Mouse (Mus musculus) MEL (cell line): ENCODE results near the gene Plk2. TPM values are rescaled to one million over a fixed set of nuclear protein-coding genes. Genes with fewer than 3 reads are reported as not detected.

Experiments
- DNase-seq: peaks from one replicate; pipeline ENCODE4 v3.0.0; 2011; ENCODE audit warnings: low read depth, low spot score
- H3K27ac ChIP-seq: 2 replicates; pipeline ENCODE4 v1.5.1; 2012; ENCODE audit warnings: low read depth, mild to moderate bottlenecking, control low read depth, low read length, moderate library complexity; ENCODE audit not compliant: control insufficient read depth
- H3K27me3 ChIP-seq, 2 experiments: fragments of 150-350 bp in 1 of 2; sonication (generic) in 1 of 2; 2 replicates each; pipeline ENCODE4 v1.6.1; 2012; ENCODE audit warnings: low read length in 2 of 2, mild to moderate bottlenecking in 2 of 2, improper control_type of control experiment in 1 of 2, moderate library complexity in 1 of 2; ENCODE audit not compliant: insufficient read depth in 2 of 2, control insufficient read depth in 1 of 2
- H3K36me3 ChIP-seq, 2 experiments: 2 replicates each; pipeline ENCODE4 v1.6.1; 2012 to 2014; ENCODE audit warnings: low read length in 2 of 2, improper control_type of control experiment in 1 of 2, inconsistent platforms in 1 of 2, mild to moderate bottlenecking in 1 of 2; ENCODE audit not compliant: insufficient read depth in 2 of 2, control insufficient read depth in 1 of 2
- H3K4me1 ChIP-seq, 2 experiments: fragments of 150-350 bp in 1 of 2; sonication (generic) in 1 of 2; 2 replicates each; pipeline ENCODE4 v1.6.1; 2012; ENCODE audit warnings: low read length in 2 of 2, improper control_type of control experiment in 1 of 2, mild to moderate bottlenecking in 1 of 2; ENCODE audit not compliant: insufficient read depth in 2 of 2, control insufficient read depth in 1 of 2
- H3K4me3 ChIP-seq, 2 experiments: fragments of 150-350 bp in 1 of 2; sonication (generic) in 1 of 2; 2 replicates each; pipeline ENCODE4 v1.5.1; 2012; ENCODE audit warnings: low read depth in 2 of 2, low read length in 2 of 2, mild to moderate bottlenecking in 2 of 2, moderate library complexity in 2 of 2, control low read depth in 1 of 2, improper control_type of control experiment in 1 of 2; ENCODE audit not compliant: control insufficient read depth in 1 of 2, insufficient read depth in 1 of 2
- H3K79me2 ChIP-seq: 2 replicates; pipeline ENCODE4 v1.6.1; 2012; ENCODE audit warnings: mild to moderate bottlenecking, low read length, moderate library complexity; ENCODE audit not compliant: control insufficient read depth, poor library complexity, insufficient read depth
- H3K9ac ChIP-seq: 2 replicates; pipeline ENCODE4 v1.6.1; 2012; ENCODE audit warnings: low read depth, mild to moderate bottlenecking, control low read depth, low read length, moderate library complexity; ENCODE audit not compliant: control insufficient read depth, poor library complexity, severe bottlenecking
- H3K9me3 ChIP-seq: fragments of 150-350 bp; sonication (generic); replicated peaks from 2 replicates; pipeline ENCODE4 v1.6.1; 2012; ENCODE audit warnings: mild to moderate bottlenecking, low read length, improper control_type of control experiment, moderate library complexity; ENCODE audit not compliant: insufficient read depth
- GABPA ChIP-seq: IDR thresholded peaks from 2 replicates; pipeline ENCODE4 v1.6.1; 2012; ENCODE audit warnings: low read depth, mild to moderate bottlenecking, inconsistent platforms, low read length, improper control_type of control experiment, moderate library complexity
- GATA1 ChIP-seq: IDR thresholded peaks from 2 replicates; pipeline ENCODE4 v1.6.1; 2011; ENCODE audit warnings: low read depth, low read length, improper control_type of control experiment
- HCFC1 ChIP-seq: IDR thresholded peaks from 2 replicates; pipeline ENCODE4 v1.6.1; 2012; ENCODE audit warnings: low read depth, mild to moderate bottlenecking, inconsistent platforms, low read length, improper control_type of control experiment, moderate library complexity
- JUND ChIP-seq: IDR thresholded peaks from 2 replicates; pipeline ENCODE4 v1.6.1; 2011; ENCODE audit warnings: low read depth, mild to moderate bottlenecking, improper control_type of control experiment, low read length
- MAFK ChIP-seq: IDR thresholded peaks from 2 replicates; pipeline ENCODE4 v1.6.1; 2011; ENCODE audit warnings: low read depth, mild to moderate bottlenecking, low read length, improper control_type of control experiment, borderline replicate concordance
- MAZ ChIP-seq: IDR thresholded peaks from 2 replicates; pipeline ENCODE4 v1.6.1; 2012; ENCODE audit warnings: low read depth, mild to moderate bottlenecking, inconsistent platforms, low read length, improper control_type of control experiment
- MXI1 ChIP-seq: IDR thresholded peaks from 2 replicates; pipeline ENCODE4 v1.6.1; 2011; ENCODE audit warnings: mild to moderate bottlenecking, low read depth, low read length, improper control_type of control experiment
- MYB ChIP-seq: IDR thresholded peaks from 2 replicates; pipeline ENCODE4 v1.6.1; 2011; ENCODE audit warnings: mild to moderate bottlenecking, low read depth, low read length, improper control_type of control experiment
- NELFE ChIP-seq: IDR thresholded peaks from 2 replicates; pipeline ENCODE4 v1.6.1; 2011; ENCODE audit warnings: low read depth, low read length, improper control_type of control experiment
- POLR2A ChIP-seq, 2 experiments: IDR thresholded peaks; 2 replicates each; pipeline ENCODE4 v1.6.1; 2011 to 2012; ENCODE audit warnings: low read length in 2 of 2, mild to moderate bottlenecking in 2 of 2, control low read depth in 1 of 2, improper control_type of control experiment in 1 of 2, low read depth in 1 of 2, moderate library complexity in 1 of 2; ENCODE audit not compliant: control insufficient read depth in 1 of 2, insufficient read depth in 1 of 2, poor library complexity in 1 of 2
- POLR2AphosphoS2 ChIP-seq: IDR thresholded peaks from 2 replicates; pipeline ENCODE4 v1.6.1; 2011; ENCODE audit warnings: low read length, improper control_type of control experiment
- POLR2AphosphoS5 ChIP-seq: IDR thresholded peaks from 2 replicates; pipeline ENCODE4 v1.6.1; 2012; ENCODE audit warnings: low read depth, borderline replicate concordance, mild to moderate bottlenecking, inconsistent platforms, low read length, moderate library complexity, mixed read lengths
- RAD21 ChIP-seq: IDR thresholded peaks from 2 replicates; pipeline ENCODE4 v1.6.1; 2011; ENCODE audit warnings: mild to moderate bottlenecking, low read depth, low read length, improper control_type of control experiment
- TAL1 ChIP-seq: IDR thresholded peaks from 2 replicates; pipeline ENCODE4 v1.6.1; 2012; ENCODE audit warnings: mild to moderate bottlenecking, inconsistent platforms, low read length, moderate library complexity, mixed read lengths
- TBP ChIP-seq: IDR thresholded peaks from 2 replicates; pipeline ENCODE4 v1.8.0; 2011; ENCODE audit warnings: low read depth, low read length, improper control_type of control experiment
- UBTF ChIP-seq: IDR thresholded peaks from 2 replicates; pipeline ENCODE4 v1.6.1; 2012; ENCODE audit warnings: low read depth, mild to moderate bottlenecking, inconsistent platforms, low read length, improper control_type of control experiment, moderate library complexity, borderline replicate concordance; ENCODE audit not compliant: insufficient read depth
- ZC3H11A ChIP-seq: IDR thresholded peaks from 2 replicates; pipeline ENCODE4 v1.6.1; 2012; ENCODE audit warnings: low read depth, mild to moderate bottlenecking, inconsistent platforms, low read length, improper control_type of control experiment
- polyA plus RNA-seq, 2 experiments: library from polyadenylated mRNA; stranded (reverse) in 1 of 2; unstranded in 1 of 2; fragments of >175 nt in 1 of 2; fragments of >200 nt in 1 of 2; gene quantifications; 2 replicates each; pipeline versions ENCODE4 v1.2.1 to v1.2.4; 2012; ENCODE audit warnings: low replicate concordance in 2 of 2, low read depth in 1 of 2; ENCODE audit not compliant: insufficient read length in 2 of 2, insufficient read depth in 1 of 2, missing spikeins in 1 of 2
- total RNA-seq: library from RNA; depleted of rRNA; stranded (reverse); fragments of 300-350 nt; gene quantifications from 2 replicates; pipeline ENCODE4 v1.2.3, GENCODE M21; 2012

Gene Plk2
- total and polyA plus RNA-seq, 3 experiments, result not detected

- no peaks in the 10 kb centered on the region for H3K27me3 ChIP-seq
- H3K4me1 ChIP-seq, result no peaks in the 10 kb centered on the region
- DNase-seq, result no peak
- TF ChIP-seq POLR2A (IDR thresholded peaks at IDR 0.05; ENCODE audit: control insufficient read depth in 1 of 2, insufficient read depth in 1 of 2, low read depth in 1 of 2, low read length in 2 of 2, poor library complexity in 1 of 2) (no peak), POLR2AphosphoS5 (no peak), TBP (no peak), MYB (no peak), ZC3H11A (no peak), POLR2AphosphoS2 (no peak), MXI1 (no peak), GATA1 (no peak), UBTF (no peak), JUND (no peak)
- TF ChIP-seq, all 39 proteins: peak for 0
- Histone ChIP-seq H3K9me3 (no peaks in the 10 kb centered on the region), H3K27ac (no peak overlapping the region), H3K36me3 (no peaks in the 10 kb centered on the region), H3K4me3 (no peak overlapping the region), H3K9ac (no peak overlapping the region), H3K79me2 (no peaks in the 10 kb centered on the region)
These were observed 36.5 kb downstream of the Plk2 start for GRCm38 (mm10) chr13:110431388-110431787.

- Histone ChIP-seq H3K27me3 (no peaks in the 10 kb centered on the region), H3K9ac (no peak overlapping the region), H3K4me3 (no peak overlapping the region), H3K79me2 (no peaks in the 10 kb centered on the region), H3K4me1 (no peaks in the 10 kb centered on the region), H3K27ac (no peak overlapping the region), H3K36me3 (no peaks in the 10 kb centered on the region), H3K9me3 (no peaks in the 10 kb centered on the region)
- DNase-seq, result no peak
- TF ChIP-seq TAL1, result no peak
- no peak for TF ChIP-seq MAZ
- TF ChIP-seq NELFE, result no peak
- no peak for TF ChIP-seq RAD21
These were observed 37.3 kb downstream of the Plk2 start for GRCm38 (mm10) chr13:110432062-110432566.

GRCm38 (mm10) chr13:110432613-110433012, 37.8 kb downstream of the Plk2 start:
- Histone ChIP-seq H3K36me3 (no peaks in the 10 kb centered on the region), H3K27ac (no peak overlapping the region), H3K4me3 (no peak overlapping the region), H3K9ac (no peak overlapping the region), H3K4me1 (no peaks in the 10 kb centered on the region), H3K9me3 (no peaks in the 10 kb centered on the region), H3K79me2 (no peaks in the 10 kb centered on the region), H3K27me3 (no peaks in the 10 kb centered on the region)
- no peak for DNase-seq
- no peak for TF ChIP-seq HCFC1
- TF ChIP-seq GABPA, result no peak
- TF ChIP-seq MXI1, result no peak
- no peak for TF ChIP-seq TBP
- no peak for TF ChIP-seq POLR2AphosphoS5
- TF ChIP-seq MAFK, result no peak
- TF ChIP-seq NELFE, result no peak
